Mouse (Mus musculus) myocyte (in vitro differentiated cells): ENCODE results near the gene Lcmt1.

Source experiments
- CEBPB ChIP-seq: IDR thresholded peaks from 2 replicates; pipeline ENCODE4 v1.6.1; 2011; ENCODE audit warnings: mild to moderate bottlenecking, moderate library complexity; ENCODE audit not compliant: poor library complexity, insufficient read depth, severe bottlenecking
- E2F4 ChIP-seq: IDR thresholded peaks from one replicate; pipeline ENCODE4 v1.6.1; 2011; ENCODE audit warnings: mild to moderate bottlenecking, control low read depth, moderate library complexity; ENCODE audit not compliant: insufficient read depth
- MAX ChIP-seq: IDR thresholded peaks from one replicate; pipeline ENCODE4 v1.6.1; 2011; ENCODE audit warnings: low read depth, mild to moderate bottlenecking, control low read depth
- MYOD1 ChIP-seq, 3 experiments: IDR thresholded peaks; one replicate each; pipeline ENCODE4 v1.6.1; 2011; ENCODE audit warnings: control low read depth in 2 of 3, low read depth in 2 of 3, mild to moderate bottlenecking in 2 of 3, moderate library complexity in 1 of 3; ENCODE audit not compliant: insufficient read length in 2 of 3, control insufficient read depth in 1 of 3
- MYOG ChIP-seq, 3 experiments: IDR thresholded peaks; one replicate each; pipeline ENCODE4 v1.6.1; 2011; ENCODE audit warnings: control low read depth in 2 of 3, low read depth in 2 of 3, mild to moderate bottlenecking in 2 of 3; ENCODE audit not compliant: insufficient read length in 2 of 3, control insufficient read depth in 1 of 3, insufficient read depth in 1 of 3
- POLR2A ChIP-seq: IDR thresholded peaks from one replicate; pipeline ENCODE4 v1.6.1; 2011; ENCODE audit warnings: low read depth, mild to moderate bottlenecking, control low read depth, moderate library complexity; ENCODE audit not compliant: insufficient read length
- POLR2AphosphoS2 ChIP-seq: IDR thresholded peaks from one replicate; pipeline ENCODE4 v1.6.1; 2011; ENCODE audit warnings: low read depth, control low read depth; ENCODE audit not compliant: insufficient read length
- REST ChIP-seq: IDR thresholded peaks from one replicate; pipeline ENCODE4 v1.6.1; 2011; ENCODE audit warnings: mild to moderate bottlenecking, control low read depth, moderate library complexity; ENCODE audit not compliant: insufficient read depth, insufficient read length
- SRF ChIP-seq: IDR thresholded peaks from one replicate; pipeline ENCODE4 v1.6.1; 2011; ENCODE audit warnings: low read depth; ENCODE audit not compliant: control insufficient read depth, insufficient read length
- TCF12 ChIP-seq: IDR thresholded peaks from one replicate; pipeline ENCODE4 v1.6.1; 2011; ENCODE audit warnings: mild to moderate bottlenecking, control low read depth; ENCODE audit not compliant: poor library complexity, insufficient read depth, severe bottlenecking
- TCF3 ChIP-seq: IDR thresholded peaks from one replicate; pipeline ENCODE4 v1.6.1; 2011; ENCODE audit warnings: low read depth, control low read depth; ENCODE audit not compliant: insufficient read length
- USF1 ChIP-seq: IDR thresholded peaks from one replicate; pipeline ENCODE4 v1.6.1; 2011; ENCODE audit warnings: low read depth, mild to moderate bottlenecking, control low read depth, moderate library complexity

DNA sequence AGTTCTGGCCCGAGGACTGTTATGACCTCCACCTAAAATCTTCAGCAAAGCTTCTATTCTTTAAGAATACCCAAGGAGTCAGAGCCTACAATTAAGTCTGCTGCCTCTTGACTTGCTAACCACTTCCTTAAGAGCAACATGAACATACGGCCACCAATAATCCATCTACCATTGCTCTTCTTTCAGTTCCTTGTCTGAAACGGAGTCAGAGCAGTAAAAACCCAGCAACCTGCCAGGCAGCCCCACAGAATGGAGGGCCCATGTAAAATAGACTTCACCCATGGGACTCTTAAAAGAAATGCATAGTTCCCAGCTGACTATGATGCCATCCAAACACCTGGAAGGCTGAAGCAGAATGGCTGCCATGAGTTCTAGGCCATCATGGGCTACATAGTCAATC, 13.4 kb upstream of the Lcmt1 start:
- TF ChIP-seq E2F4 (no peak), MAX (no peak), USF1 (no peak), TCF3 (no peak), POLR2A (no peak), CEBPB (no peak), REST (no peak), MYOD1 (IDR thresholded peaks at IDR 0.05; ENCODE audit: control insufficient read depth in 1 of 3, insufficient read length in 2 of 3, low read depth in 2 of 3) (no peak), MYOG (IDR thresholded peaks at IDR 0.05; ENCODE audit: control insufficient read depth in 1 of 3, insufficient read depth in 1 of 3, insufficient read length in 2 of 3, low read depth in 2 of 3) (no peak), TCF12 (no peak), POLR2AphosphoS2 (no peak), SRF (no peak)
